Mouse (Mus musculus): ENCODE measurements around the gene Cep295. TPM values are rescaled to one million over a fixed set of nuclear protein-coding genes. Genes with fewer than 3 reads are reported as not detected.
"Not testable (repeated sequence)": the region's sequence is repeated elsewhere in the genome, so short reads cannot be mapped to it uniquely, and the experiment has no call there.

The Cep295 gene
- total RNA-seq (2021) = 10 to 100 TPM; 19.7 to 20.0 TPM
- long read RNA-seq, experiment 1, partial matches to known transcripts = 1 of 4 reads
- long read RNA-seq, experiment 1, other reads (novel, unspliced or antisense) = 3 of 4 reads
- long read RNA-seq, experiment 2, partial matches to known transcripts = 1 of 2 reads
- long read RNA-seq, experiment 2, other reads (novel, unspliced or antisense) = 1 of 2 reads

DNA sequence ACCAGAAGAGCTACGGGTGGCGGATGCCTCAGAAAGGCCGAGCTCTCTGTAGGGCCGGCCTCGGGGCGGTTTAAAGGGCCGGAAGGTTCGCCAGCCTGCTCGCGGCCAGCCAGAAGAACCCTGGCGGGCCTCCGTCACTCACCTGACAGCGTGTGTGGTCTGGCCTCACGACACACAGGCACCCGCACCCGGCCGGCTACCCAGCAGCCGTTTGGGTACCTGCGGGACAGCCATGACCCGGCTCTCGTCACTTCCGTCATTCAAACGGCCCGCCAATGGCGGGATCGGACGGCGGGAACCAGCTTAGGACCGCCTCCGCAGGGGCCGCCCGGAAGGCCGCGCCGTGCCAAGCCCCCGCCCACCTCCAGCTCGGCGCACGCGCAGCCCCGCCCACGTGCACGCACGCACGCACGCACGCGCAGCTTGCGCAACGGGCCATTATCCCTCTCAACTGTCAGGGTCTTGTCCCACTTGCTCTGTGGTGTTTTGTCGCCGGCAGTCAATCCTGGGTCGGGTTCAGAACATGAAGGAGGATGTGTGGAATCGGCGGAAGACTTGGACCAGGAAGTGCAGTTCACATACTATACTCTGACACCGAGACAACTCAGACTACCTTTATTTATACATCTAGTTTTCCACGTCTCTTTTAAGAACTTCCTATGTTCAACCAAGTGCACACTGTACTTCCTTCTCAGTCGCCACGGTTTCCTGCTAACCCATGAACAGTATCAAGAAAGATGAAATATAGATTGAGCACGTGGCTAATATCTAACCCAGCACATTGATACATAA is at the start of gene Cep295:
Gene Cep295, minus strand, starts transcription at position 305 of the 792 bp plus-strand sequence.
- DNase-seq (ENCODE audit: low spot score in 2 of 2) = peak; percentile 96 to 97

DNA sequence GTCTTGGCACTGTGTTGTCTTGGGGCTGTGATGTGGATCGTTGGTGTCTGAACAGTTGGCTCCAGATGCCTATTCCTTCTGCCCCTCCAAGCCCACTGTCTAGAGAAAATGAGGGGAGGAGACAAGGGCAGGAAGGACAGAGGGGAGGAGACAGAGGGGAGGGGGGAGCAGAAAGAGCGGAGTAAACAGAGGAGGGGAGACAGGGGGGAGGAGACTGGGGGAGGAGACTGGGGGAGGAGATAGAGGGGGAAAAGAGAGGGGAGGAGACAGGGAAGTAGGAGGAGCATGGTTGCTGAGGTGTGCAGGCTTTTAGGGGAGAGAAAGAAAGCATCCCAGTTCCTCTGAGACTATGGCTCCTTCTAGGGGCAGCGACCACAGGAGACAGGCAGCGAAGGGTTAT is 40.0 kb upstream of the Cep295 start:
- DNase-seq (ENCODE audit: low spot score in 2 of 2) = no peak

DNA sequence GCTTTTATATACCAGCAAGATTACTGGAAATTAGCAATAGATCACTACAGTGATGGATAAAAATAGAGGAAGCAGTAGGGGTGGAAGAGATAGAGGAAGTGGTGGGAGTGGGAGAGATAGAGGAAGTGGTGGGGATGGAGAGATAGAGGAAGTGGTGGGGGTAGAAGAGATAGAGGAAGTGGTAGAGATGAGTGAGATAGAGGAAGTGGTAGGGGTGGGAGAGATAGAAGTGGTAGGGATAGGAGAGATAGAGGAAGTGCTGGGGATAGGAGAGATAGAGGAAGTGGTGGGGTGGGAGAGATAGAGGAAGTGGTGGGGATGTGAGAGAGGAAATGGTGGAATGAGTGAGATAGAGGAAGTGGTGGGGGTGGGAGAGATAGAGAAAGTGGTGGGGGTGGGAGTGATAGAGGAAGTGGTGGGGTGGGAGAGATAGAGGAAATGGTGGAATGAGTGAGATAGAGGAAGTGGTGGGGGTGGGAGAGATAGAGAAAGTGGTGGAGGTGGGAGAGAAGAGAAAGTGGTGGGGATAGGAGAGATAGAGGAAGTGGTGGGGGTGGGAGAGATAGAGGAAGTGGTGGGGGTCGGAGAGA is 37.9 kb upstream of the Cep295 start:
- DNase-seq (ENCODE audit: low spot score in 2 of 2) = no peak

DNA sequence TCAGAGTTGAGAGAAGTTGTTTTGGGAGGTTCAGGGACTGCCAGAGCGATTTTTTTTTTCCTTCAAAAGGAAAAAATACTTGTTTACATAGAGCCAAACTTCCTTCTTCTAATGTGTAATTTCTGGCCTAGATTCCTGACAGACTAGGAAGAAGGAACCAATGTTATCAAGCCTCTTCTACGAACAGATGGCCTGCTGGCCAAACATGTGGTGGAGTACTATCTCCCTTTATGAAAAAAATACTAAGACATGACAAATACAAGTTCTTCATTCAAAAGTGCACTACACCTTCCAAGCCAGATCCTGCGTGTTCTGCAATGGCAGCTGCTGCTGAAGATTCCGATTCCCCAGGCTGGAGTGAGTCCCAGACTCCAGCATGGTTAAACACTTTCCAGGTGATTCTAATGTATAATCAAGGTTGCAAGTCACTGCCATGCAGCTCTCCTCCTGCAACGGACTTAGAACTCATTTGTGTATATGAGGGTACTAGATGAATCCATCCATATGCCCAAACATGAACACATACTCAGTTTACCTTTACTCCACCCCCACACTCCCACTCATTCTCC is 29.6 kb upstream of the Cep295 start:
- DNase-seq (ENCODE audit: low spot score in 2 of 2) = no peak

GRCm38 (mm10) chr9:15384266-15384665 is 26.7 kb upstream of the Cep295 start:
- DNase-seq (ENCODE audit: low spot score in 2 of 2) = no peak

DNA sequence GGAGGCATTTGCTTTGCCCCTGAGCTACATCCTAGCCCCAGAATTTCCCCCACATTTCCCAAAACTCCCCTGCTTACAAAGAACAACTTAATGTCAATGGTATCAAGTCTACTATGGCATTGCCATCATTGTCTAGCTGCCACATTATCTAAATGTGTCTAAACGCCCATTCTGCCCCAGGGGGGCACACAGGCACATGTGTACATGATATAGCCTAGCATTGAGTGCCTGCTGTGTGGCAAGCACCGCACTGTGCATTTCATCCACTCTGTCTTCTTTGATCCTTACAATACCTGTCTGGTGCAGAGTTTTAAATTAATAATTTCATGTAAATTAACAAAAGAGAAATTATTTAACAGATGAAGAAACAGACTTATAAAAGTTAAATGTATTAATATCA is 8.7 kb upstream of the Cep295 start:
- no peak for DNase-seq (ENCODE audit: low spot score in 2 of 2)

DNA sequence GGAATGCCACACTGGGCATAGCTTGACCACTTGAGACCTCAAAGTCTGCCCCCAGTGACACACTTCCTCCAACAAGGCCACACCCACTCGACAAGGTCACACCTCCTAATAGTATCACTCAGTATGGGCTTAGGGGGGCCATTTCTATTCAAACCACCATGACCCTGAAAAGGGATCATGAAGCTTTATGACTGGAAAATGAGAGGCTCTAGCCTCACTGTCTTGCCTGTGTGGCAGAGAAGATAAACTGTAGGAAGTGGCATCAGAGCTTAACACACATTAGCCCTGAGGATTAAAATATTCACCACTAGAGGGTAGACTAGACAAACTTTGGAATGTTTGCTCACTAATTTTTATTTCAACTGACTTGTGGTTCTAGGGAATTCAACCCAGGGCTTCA is 8.3 kb upstream of the Cep295 start:
- DNase-seq (ENCODE audit: low spot score in 2 of 2) = no peak

GRCm38 (mm10) chr9:15364843-15365242 is 7.3 kb upstream of the Cep295 start:
- no peak for DNase-seq (ENCODE audit: low spot score in 2 of 2)

DNA sequence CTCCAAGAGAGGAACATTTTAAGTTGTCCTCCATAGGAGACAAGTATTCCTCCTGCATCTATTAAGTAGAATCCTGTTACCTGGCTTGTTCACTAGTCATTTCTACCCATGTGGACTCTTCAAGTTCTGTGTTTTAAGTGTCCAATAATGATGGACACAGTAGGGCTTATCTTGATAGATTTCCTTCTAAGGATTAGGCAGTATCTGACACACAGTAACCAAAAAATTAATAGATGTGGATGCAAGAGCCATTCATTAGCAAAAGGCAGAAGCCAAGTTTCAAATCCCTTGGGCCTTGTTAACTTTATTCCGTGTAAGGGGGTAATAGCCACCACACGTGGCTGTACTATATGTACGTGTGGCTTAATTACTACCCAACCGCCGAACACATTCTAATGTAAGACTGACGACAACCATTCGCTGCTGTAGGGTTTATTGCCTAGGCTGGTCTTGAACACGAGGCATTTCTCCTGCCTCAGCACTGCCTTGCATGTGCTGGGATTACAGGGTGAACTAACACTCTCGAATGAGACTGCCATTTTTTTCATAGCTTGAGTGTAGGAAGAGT is 588 bp downstream of the Cep295 start:
- DNase-seq (ENCODE audit: low spot score in 2 of 2) = no peak

GRCm38 (mm10) chr9:15349925-15350324 is 7.7 kb downstream of the Cep295 start:
- DNase-seq (ENCODE audit: low spot score in 2 of 2) = no peak

- DNase-seq (ENCODE audit: low spot score in 2 of 2) = no peak
Observed at GRCm38 (mm10) chr9:15337776-15338175, 19.8 kb downstream of the Cep295 start.

- DNase-seq (ENCODE audit: low spot score in 2 of 2) = no peak
Observed at GRCm38 (mm10) chr9:15318170-15318742, 39.3 kb downstream of the Cep295 start.

GRCm38 (mm10) chr9:15317223-15318169 is 40.1 kb downstream of the Cep295 start:
- DNase-seq (ENCODE audit: low spot score in 2 of 2) = no peak

GRCm38 (mm10) chr9:15316296-15316695 is 41.3 kb downstream of the Cep295 start:
- DNase-seq (ENCODE audit: low spot score in 2 of 2) = not testable (repeated sequence)

DNA sequence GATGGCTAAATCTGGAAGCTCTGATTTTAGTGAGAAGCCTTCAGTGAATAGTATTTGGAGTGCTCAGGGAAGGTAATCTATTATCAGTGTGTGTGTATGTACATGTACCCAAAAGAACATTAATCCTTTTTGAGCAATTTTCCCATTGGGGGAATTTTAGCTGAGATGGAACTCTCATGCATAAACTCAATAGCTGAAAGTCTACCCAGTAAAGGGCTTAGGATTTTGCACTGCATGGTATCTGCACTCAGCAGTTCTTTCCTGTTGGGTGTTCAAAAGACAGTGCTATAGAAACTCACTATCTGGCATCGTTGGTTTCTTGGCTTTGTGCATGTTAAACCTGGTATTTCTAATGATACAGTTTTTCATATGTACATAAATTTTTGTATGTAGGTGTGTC is 43.0 kb downstream of the Cep295 start:
- DNase-seq (ENCODE audit: low spot score in 2 of 2) = no peak

DNA sequence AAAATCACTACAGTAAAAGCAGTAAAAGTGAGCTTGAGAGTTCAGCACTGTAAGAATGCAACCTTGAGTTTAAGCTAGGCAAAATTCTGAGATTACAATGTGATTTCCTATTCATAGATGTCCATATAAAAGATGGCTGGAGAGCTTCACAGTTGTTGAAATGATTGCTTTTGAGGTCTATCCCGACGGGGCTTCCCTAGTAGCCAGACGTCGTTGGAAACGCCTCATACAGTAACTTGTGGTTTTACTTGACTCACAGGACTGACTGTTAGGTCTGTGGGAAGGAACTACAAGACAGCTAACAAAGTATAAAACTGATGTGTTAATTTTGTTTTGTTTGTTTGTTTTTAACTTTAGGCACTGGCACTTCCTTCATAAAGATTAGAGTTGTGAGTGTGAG is 44.0 kb downstream of the Cep295 start:
- DNase-seq (ENCODE audit: low spot score in 2 of 2) = no peak

DNA sequence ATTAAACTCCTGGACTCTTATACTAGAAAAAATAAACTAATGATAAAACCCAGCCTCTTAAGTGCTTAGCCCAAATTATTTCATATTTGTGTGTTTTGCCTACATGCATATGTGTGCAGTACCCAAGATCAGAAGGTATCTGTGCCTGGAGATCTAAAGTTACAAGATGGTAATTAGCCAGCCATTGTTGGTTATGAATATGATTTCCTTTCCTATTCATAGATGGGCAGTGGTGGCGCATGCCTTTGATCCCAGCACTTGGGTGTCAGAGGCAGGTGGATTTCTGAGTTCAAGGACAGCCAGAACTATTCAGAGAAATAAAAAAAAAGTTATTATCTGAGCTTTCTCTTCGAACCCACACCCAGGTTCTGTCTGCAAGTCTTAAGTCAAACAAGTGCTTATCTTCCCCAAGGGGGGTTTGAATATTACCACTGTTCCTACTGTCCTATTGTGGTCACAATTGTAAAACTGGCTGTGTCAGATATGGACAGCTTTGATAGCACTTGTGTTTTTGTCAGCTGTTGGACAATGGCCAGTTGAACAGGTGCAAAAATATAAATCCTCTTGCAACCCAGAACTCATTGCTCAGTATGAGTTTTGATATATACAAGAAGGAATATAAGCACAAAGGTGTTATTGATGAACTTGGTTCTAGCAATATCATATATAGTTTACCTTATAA is 45.4 kb downstream of the Cep295 start:
- DNase-seq (ENCODE audit: low spot score in 2 of 2) = no peak

GRCm38 (mm10) chr9:15310179-15310578 is 47.4 kb downstream of the Cep295 start:
- no peak for DNase-seq (ENCODE audit: low spot score in 2 of 2)

- no peak for DNase-seq (ENCODE audit: low spot score in 2 of 2)
Observed at GRCm38 (mm10) chr9:15309425-15309824, 48.2 kb downstream of the Cep295 start.

GRCm38 (mm10) chr9:15308254-15308653 is 49.3 kb downstream of the Cep295 start:
- DNase-seq (ENCODE audit: low spot score in 2 of 2) = no peak
